Comparison of ENCODE assay signal across 1 mouse cellular context in the genomic region with DNA sequence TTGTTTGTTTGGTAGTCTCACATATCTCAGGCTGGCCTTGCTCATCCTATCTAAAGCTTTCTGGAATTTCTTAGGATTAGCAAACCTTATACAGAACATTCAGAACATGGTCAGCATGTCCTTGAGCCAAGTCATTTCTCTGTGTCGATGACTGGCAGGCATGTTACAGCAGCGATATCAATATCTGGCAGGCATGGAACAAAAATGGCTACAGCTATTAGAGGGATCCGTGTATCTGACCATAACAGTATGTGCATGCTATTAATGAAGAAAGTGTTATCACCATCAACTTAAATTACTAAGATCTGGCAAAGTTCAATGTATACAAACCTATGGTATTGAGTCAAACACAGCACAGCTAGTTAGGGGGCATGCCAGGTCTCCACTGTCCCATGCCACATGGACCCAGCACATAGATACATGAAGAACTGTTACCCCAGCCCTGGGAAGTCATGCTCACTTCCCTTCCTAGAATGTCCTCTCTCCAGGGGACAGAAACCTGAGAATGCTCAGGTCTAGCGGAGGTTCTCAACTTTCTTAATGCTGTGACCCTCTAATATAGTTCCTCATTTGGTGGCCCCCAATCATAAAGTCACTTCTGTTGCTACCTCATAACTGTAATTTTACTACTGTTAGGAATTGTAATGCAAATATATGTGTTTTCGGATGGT.
TF ChIP-seq lines count a peak whose summit lies in the region.

No protein-coding gene starts in this region.

TF ChIP-seq in CH12.LX, 34 proteins besides CTCF, POLR2A, EP300 and RAD21:
- TF ChIP-seq CHD2 (IDR thresholded peaks at IDR 0.05; ENCODE audit: low read length) (no peak), KAT2A (IDR thresholded peaks at IDR 0.05; ENCODE audit: insufficient replicate concordance, low read length) (no peak), POLR2AphosphoS2 (IDR thresholded peaks at IDR 0.05; ENCODE audit: low read depth, low read length) (peak; percentile 33; the same call in 1 of the 2 replicates)
